Mouse (Mus musculus): ENCODE measurements around the gene Fbp1. TPM values are rescaled to one million over a fixed set of nuclear protein-coding genes. Genes with fewer than 3 reads are reported as not detected.
"Not testable (repeated sequence)": the region's sequence is repeated elsewhere in the genome, so short reads cannot be mapped to it uniquely, and the experiment has no call there.

Fbp1 gene
- under 1 TPM in 1 of 4 experiments, not detected in 3; 0.27 TPM for total RNA-seq (2022)

DNA sequence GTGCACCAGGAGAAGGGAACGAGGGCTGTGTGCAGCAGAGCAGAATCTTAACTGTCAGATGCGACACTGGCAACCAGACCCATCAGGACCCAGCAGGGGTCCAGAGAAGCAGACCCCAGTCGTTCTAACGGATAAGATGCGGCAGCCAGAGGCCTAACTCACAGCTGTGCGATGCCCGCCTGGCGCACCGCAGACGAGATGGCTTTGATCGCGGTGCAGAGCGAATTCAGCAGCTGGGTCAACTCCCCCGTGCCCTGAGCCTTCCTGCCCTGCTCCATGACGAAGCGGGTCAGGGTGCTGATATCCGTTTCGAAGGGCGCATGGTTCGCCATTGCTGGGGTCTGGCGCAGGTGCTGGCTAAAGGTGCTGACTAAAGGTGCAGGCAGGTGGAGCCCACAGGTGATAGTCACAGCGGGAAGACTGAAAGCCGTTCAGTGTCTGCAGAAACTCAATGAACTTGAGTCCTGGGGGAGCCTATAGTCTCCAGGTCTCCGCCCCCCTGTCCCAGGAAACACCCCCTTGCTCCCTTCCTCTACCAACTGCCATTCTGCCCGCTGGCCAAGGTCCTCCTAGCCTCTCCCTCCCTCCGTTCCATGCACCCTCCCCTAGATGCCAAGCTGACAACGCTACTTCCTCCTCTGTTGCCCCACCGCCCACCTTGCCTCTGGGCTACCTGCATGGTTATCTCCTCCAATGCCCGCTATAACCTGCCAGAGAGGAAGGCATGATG is at the start of gene Fbp1:
Fbp1 (minus strand) TSS at position 571 of the 730 bp plus-strand sequence.
- no peak for DNase-seq (ENCODE audit: low spot score in 2 of 2)

DNA sequence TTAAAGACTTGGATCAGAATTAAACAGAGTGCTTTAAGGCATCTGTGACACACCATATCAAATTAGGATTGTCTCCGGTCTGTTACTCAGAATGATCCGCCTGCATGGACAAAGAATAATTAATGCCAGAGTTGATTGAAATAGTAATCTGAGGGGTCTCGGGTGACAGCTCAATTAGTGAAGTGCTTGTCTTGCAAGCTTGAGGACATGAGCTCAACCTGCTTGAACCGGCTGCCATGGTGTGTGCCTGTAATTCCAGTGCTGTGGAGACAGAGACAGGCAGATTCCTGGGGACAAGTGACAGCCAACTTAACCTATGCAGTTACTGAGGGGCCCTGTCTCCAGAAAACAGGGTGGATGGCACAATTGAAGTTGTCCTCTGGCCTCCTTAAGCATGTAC is 44.4 kb upstream of the Fbp1 start:
- DNase-seq (ENCODE audit: low spot score in 2 of 2): no peak

DNA sequence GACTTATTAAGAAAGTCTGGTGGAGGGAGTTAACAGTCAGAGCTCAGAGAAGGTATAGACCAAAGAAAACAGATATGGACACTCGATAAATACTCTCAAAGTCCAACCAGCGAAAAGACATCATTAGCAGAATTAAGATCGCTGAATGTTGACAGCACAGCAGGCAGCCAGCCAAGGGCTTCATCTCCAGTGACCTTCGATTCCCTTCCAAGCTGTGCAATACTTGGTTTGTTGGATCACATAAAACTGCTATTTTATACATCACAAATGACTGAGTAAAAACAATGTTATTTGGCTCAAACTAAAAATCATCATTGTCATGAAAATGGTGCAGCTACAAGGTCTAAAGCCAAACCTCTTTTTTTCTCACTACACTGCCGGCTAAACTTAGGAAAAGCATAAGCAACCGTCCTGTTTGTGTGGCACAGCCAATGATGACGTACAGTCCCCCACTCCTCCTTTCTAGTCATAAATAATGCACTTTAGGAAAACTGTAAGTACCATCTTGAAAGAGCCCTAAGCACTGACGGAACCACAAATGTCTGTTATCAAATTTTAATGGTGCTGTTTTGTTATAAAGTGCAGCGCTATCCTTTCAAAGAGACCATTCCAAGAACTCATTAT is 41.8 kb upstream of the Fbp1 start:
- no peak for DNase-seq (ENCODE audit: low spot score in 2 of 2)

DNA sequence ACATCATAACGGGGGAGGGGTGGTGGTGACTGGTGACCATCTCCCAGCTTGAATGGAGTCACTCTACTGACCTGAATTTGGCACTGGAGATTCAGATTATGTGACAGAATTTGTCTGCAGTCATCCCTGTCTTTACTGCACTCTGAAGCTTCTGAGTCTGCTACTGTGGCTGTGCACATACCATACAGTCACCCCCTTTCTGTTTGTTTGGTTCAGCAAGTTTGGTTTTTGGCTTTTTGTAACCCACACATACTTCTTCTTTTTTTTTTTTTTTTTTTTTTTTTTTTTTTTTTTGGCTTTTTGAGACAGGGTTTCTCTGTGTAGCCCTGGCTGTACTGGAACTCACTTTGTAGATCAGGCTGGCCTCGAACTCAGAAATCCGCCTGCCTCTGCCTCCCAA is 41.1 kb upstream of the Fbp1 start:
- not testable (repeated sequence) for DNase-seq (ENCODE audit: low spot score in 2 of 2)

DNA sequence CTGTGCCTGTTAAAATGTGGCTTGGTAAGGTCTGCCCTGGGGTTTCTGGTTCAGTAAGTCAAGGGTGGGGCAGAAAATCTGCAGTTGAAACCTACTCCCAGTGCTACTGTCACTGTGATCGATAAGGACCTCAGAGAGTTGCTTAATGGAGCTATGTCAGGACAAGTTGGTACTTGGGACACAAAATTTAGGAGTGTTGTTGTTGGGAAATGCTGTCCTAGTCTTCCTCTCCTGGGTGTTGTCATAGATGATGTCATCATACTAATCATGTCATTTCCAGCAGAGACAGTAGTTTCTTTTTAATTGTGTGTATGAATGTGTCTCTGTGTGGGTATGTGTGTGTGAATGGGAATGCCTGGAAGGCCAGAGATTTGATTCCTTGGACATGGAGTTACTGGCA is 39.4 kb upstream of the Fbp1 start:
- no peak for DNase-seq (ENCODE audit: low spot score in 2 of 2)

DNA sequence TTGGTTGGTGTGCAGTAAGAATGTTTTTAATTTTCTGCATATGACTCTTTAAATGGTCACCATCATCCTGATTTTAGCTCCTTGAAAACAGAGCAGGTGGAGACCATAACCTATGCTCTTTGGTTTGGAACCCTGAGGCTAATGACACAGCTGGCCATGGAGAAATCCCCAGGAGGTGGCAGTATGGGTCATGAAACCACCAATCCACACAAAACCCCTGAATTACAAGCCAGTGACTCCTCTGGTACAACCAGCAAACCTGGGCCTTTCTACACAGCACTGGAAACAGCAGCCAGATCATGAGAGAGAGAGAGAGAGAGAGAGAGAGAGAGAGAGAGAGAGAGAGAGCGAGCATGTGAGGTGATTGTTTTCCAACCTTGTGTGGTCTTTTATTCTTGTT is 38.4 kb upstream of the Fbp1 start:
- peak in 1 of 2 experiments; percentile 30 for DNase-seq (ENCODE audit: low spot score in 2 of 2)

DNA sequence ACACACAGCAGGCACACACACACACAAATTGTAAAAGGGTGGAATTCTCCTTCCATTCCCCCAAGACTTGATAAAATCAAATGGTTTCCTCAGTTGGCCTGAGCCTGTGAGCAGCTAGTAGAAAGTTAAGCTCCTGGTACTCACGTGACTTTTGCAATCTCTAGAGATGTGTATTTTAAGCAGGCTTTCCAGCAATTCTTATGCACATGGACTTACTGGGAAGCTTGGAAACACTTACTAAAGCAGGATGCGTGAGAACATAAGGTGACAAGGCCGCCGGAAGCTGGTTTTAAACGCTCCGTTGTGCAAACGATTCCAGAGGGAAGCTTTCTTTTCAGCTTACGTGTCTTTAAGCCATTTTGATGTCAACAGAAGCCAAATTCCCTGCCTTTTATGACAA is 35.1 kb upstream of the Fbp1 start:
- DNase-seq (ENCODE audit: low spot score in 2 of 2): no peak

DNA sequence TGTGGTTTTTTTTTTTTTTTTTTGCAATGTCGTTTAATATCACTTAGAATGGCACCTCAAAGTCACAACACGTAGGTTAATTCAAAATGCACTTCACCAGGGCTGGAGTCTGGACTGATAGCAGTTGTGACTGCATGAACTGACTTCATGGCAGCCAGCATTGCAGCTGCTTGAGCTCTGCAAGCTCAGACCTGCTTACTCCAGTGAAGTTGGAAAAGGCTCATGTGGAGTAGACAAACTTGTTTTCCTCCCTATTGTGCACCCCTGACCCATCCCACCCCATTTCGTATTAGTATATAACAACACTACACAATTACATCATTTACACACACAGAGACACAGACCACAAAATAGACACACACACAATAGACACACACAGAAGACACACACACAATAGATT is 34.6 kb upstream of the Fbp1 start:
- DNase-seq (ENCODE audit: low spot score in 2 of 2): no peak

DNA sequence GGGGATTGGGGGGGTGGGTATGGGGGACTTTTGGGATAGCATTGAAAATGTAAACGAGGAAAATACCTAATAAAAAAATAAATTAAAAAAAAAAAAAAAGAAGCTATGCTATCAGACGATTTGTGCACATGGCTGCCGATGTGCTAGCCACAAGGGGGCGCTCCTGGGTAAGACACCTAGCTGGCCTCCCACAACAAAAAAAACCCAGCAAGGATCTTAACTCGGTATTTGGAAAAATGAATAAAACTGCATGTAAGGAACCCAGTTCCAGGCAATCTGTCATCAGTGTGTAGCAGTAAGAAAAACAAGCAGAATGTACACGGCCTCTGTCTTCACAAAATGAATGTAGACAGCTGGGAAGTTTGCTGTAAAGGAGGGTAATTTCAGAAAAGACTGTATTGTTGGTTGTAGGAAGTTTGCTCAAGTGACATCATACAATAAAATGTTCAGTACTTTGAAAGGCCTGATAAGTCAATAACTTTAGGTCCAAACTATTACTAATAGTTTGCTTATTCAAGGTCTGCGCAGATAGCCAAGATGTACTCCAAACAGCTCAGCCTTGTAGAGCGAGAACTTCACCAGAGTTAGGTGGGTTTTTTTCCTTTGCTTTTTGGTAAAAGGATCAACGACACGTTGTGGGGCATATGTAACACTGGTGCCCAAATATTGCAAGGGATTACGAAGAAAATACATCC is 31.7 kb upstream of the Fbp1 start:
- DNase-seq (ENCODE audit: low spot score in 2 of 2): peak; percentile 51 to 84

DNA sequence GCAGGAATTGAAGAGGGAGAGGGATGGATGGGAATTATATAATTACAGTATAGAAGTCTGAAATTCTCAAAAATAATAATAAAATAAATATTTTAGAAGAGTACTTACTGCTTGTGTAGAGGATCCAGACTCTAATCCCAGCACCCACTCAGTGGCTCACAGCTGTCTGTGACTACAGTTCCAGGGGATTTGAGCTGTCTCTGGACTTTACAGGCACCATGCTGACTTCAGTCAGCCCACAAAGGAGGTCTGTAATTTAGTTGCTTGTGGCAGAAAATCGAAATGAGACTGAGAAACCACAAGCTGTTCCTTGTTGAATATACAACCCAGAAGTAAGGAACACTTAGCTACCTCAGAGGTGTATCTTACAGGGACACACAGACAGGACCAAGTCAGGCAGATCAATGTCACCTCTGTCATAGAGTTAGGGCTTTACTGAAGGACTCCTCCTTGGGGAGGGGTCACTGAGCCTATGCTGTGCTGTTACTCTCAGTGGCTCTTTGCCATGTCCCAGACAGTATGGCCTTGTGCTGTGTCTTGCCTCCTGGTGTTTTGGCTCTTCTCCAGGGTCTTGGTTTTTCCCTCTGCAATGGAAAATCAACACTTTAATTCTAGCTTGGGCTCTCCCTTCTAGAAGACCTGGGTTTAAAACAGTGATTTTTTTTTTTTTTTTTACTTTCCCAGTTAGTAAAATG is 29.5 kb upstream of the Fbp1 start:
- DNase-seq (ENCODE audit: low spot score in 2 of 2): no peak

DNA sequence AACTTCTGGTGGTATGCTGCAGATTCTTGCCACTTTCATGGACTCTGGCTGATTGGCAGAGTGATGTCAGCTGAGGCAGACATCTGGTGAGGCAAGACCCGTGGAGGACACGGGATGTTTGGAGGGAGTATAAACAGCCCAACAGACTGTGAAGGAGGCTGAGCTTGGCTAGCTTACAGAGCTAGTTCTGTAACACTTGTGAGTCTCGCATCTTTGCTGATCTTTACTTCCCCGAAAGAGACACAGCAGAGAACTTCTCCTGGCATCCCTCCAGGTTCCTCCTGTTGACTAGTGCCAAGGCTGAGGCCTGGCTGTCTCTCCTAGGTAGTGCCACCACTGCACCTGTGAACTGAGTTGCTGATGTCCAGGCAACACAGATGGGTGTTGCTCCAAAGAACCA is 28.6 kb upstream of the Fbp1 start:
- DNase-seq (ENCODE audit: low spot score in 2 of 2): no peak

DNA sequence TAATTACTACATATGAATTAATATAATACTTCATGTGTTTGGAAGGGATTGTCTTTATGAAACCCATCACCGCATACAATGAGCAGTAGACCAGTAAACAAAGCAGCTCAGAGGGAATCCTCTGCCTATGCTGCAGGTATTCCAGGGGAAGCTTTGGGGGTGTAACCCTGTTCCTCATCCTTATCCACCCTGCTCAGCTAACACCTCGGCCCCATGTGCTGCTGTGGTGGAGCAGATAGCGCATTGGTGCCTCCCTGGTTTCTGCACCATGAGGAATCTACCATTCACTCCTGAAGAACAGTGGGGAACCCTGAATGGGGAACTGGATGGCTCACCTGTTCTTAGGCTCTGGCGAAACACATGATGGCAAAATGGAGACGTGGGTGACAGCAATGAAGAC is 23.5 kb upstream of the Fbp1 start:
- DNase-seq (ENCODE audit: low spot score in 2 of 2): no peak

DNA sequence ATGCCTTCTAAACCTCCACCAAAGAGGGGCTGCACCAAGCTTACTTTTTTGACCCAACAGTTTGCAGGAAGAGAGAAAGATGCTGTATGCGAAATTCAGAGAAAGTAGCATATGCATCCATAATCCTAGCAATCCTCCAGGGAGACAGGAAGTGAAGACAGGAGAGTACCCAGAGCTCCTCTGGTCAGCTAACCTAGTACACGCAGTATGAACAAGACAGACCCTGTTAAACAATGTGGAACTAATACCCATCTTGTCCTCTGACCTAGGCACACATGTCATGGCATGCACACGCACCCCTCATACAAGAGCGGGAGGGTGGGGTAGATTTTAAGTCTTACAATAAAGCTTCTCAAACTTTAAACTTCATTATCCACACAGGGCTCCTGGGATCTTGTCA is 22.1 kb upstream of the Fbp1 start:
- no peak for DNase-seq (ENCODE audit: low spot score in 2 of 2)

DNA sequence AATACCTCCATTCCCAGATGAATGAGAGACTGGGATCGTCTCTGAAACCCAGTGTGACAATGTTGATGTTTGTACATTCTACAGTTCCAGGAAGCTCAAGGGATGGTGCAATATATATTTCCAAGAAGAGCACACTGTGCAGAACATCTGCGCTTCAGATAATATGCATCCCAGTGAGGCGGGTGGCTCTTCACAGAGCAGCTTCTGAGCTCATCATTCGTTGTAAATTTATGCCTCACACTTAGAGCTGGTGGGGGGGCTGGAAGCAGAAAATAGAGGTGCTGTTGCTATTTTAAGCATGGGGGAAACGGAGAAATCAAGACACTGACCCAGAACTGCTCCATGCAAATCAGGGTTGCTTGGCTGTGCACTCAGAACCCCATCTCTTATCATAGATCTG is 21.7 kb upstream of the Fbp1 start:
- DNase-seq (ENCODE audit: low spot score in 2 of 2): no peak

DNA sequence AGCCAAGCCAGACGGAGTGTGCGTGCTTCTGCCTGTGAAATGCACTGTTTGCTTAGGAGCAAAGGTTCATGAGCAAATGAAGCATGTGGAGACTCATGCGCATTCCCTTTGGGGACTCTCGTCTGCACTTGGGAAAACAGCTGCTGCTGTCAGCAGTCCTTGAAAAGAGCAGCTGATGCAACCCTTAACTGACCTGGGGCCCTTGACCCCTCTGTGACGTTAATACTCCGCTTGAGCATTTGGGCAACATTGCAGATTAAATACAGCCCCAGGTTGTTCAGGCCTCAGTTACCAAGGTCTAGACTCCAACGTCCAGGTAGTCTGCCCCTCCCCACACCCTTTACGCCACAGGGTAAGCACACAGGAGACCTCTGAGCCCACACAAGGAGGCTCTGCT is 20.1 kb upstream of the Fbp1 start:
- no peak for DNase-seq (ENCODE audit: low spot score in 2 of 2)

DNA sequence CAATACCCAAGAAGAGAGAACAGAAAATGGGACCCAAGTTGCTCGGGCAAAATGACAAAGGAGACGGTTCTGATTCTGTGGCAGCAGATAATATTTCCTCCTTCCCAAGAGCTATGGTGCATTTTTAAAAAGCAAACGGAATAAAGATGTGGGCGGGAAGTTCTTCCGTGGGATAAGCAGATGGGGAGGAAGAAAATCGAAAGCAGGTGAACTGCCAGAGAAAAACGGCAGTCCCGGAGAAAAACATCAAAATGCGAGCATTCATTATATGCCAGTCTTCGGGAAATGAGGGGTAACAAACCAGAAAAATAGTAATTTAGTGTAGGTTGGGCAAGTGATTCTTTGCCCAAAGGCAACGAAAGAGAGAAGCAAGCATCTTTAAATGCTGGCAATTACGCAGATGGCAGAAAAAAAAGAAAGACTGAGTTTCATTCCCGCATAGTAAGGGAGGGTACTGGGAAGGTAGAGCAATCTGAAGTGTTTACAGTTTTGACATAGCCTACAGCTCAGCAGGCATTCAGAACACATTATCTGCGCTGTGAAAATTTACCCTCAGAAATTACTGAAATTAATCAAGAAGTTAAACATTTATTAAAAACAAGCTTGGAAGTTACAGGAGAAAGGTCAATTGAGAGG is 19.6 kb upstream of the Fbp1 start:
- DNase-seq (ENCODE audit: low spot score in 2 of 2): peak in 1 of 2 experiments; percentile 18

DNA sequence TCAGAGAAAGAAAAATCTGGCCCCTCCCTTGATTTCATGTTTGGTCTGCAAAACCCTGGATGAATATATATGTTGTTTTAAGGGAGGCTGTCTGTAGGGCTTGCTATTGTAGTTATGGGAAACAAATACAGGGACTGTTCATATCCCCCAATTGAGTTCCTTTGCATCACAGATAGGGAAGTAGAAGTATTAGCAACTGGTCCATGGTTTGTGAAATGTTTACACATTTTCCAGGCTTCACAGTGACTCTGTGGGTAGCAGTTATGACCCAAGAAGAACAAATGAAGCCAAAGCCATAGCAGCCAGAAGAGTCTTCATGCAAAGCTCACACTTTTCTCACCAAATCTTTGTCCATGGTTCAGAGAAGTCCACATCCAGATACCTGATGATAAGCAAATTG is 13.1 kb upstream of the Fbp1 start:
- DNase-seq (ENCODE audit: low spot score in 2 of 2): no peak

DNA sequence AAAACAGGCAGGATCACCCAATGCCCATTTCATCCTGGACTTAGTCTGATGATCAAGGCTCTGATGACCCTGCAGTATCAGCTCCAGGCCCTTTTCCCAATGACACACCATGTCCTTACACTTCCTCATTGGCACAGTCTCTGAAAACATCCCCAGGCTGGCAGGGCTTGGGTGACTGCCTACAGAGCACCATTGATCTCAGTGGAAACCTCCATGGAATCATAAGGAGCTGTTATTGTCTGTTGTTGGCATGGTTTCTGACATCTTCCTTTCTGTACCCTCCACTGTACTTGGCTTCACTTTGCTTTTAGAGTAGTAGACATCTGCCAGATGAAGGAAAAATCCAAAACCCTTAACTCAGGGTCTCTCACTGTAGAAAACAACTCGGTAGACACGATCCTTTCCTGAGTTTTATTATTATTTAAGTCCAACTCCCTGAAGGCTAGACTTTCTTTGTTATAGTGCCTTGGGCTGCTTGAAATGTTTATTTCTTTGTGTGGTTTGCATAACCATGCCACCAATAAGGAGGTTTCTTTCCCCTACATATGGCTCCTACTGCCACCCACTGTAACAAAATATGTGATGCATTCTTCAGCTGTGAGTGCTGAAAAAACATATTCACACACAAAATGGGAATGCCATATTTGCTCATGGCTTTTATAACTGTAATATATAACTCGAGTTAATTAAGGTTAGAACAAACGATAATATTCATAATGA is 10.0 kb upstream of the Fbp1 start:
- peak; percentile 26 for DNase-seq (ENCODE audit: low spot score in 2 of 2)

DNA sequence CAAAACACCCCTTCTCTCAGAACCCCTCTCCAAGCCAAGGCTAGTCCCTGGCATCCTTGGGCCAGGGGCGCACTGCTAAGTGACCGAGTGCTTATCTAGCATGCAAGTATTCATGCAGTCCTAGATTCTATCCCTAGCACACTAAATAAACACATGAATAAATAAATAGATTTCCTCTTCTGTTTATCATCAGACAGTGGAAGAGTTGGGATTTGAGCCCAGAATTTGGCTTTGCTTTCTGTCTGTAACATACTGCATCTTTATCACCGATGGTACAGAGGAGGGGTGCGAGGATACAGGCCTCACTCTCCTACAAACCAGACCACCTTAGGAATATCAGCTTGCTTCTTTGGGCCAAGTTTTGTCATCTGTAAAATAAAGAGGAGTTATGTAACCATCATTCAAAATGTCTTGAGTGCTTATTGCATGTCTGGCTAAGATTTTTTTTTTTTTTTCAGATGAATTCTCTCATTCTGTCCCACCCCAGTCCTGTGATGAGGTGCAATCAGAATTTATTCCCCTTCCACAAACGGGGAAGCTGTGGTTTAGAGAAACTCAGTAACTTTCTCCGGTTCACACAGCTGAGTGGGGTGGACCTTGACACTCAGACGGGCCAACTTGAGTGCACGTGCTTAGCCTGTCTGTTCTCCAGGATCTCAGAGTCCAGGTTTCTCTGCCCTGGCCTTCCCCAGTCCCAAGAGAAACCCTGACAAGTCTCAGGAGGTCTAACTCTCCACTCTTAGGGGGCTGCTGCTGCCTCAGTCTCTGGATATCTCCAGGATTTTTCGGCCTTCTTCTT is 5.2 kb upstream of the Fbp1 start:
- no peak for DNase-seq (ENCODE audit: low spot score in 2 of 2)

DNA sequence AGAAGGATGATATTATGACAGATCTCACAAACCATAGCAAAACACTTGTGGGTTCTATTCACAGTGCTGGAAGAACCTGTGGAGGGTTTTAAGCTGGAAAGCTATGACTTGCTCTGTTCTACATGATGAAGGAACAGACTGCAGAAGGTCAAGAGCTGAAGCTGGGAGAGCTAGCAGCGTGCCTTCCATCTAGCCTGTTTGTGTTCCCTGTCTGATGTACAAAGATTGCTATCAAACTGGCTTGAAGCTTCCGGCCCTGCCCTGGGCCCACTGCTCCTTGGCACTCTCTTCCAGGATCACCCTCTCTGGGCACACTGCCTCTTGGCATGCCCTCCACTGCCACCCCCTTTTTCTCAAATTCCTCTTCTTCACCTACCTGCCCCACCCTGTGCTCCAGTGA is 1.2 kb upstream of the Fbp1 start:
- DNase-seq (ENCODE audit: low spot score in 2 of 2): no peak
